In genomic region chr5:49247081-49247480, GRCm38 (mm10) we compare ENCODE assay signal across 17 mouse cellular contexts.
"Had no signal": no experiment of that assay in that cellular context is flagged by ENCODE, and none has a peak within 500 bp of the region (broad histone marks: within the 10 kb centered on the region; RNA-seq: fewer than 3 reads in every experiment).

No protein-coding gene starts in this region.

- H3K27ac ChIP-seq: lung, embryonic 15.5 days; macrophage; midbrain, embryonic 13.5 days; midbrain, embryonic 15.5 days; neural tube, embryonic 12.5 days; stomach, embryonic 15.5 days; stomach, postnatal 0 days had no signal

- H3K36me3 ChIP-seq: lung, embryonic 15.5 days; midbrain, embryonic 13.5 days; midbrain, embryonic 15.5 days; neural tube, embryonic 12.5 days; stomach, embryonic 15.5 days had no signal

- H3K27me3 ChIP-seq: lung, embryonic 15.5 days; megakaryocyte, embryonic 14.5 days; midbrain, embryonic 13.5 days; midbrain, embryonic 15.5 days; neural tube, embryonic 12.5 days; stomach, embryonic 15.5 days had no signal

- DNase-seq: lung, adult 2 months; lung, postnatal 14 days; lung, postnatal 36 days; right cerebral cortex, postnatal 14 days; thymus, adult 2 months; thymus, postnatal 25 days; thymus, postnatal 4 days had no signal

- H3K9ac ChIP-seq: lung, embryonic 15.5 days; midbrain, embryonic 13.5 days; midbrain, embryonic 15.5 days; neural tube, embryonic 12.5 days; stomach, embryonic 15.5 days had no signal

- H3K4me1 ChIP-seq: lung, embryonic 15.5 days; megakaryocyte, embryonic 14.5 days; midbrain, embryonic 13.5 days; midbrain, embryonic 15.5 days; neural tube, embryonic 12.5 days; stomach, embryonic 15.5 days had no signal

- H3K9me3 ChIP-seq: lung, embryonic 15.5 days; megakaryocyte, embryonic 14.5 days; midbrain, embryonic 13.5 days; midbrain, embryonic 15.5 days; neural tube, embryonic 12.5 days; stomach, embryonic 15.5 days had no signal

- ATAC-seq: lung, postnatal 0 days; midbrain, embryonic 13.5 days; midbrain, embryonic 15.5 days had no signal

- H3K4me3 ChIP-seq: lung, embryonic 15.5 days; megakaryocyte, embryonic 14.5 days; midbrain, embryonic 13.5 days; midbrain, embryonic 15.5 days; neural tube, embryonic 12.5 days; stomach, embryonic 15.5 days had no signal

- H3K4me2 ChIP-seq: lung, embryonic 15.5 days; midbrain, embryonic 11.5 days; midbrain, embryonic 13.5 days; midbrain, embryonic 15.5 days; neural tube, embryonic 12.5 days; stomach, embryonic 15.5 days had no signal
